Mouse (Mus musculus) erythroid progenitor cell, adult 5-6 weeks (primary cell): ENCODE measurements around the gene Pak7. TPM values are rescaled to one million over a fixed set of nuclear protein-coding genes. Genes with fewer than 3 reads are reported as not detected.

ENCODE experiments used
- ATAC-seq: replicated peaks from 2 replicates; pipeline ENCODE4 v1.8.0; 2016; ENCODE audit warnings: moderate number of reproducible peaks, mild to moderate bottlenecking, moderate TSS enrichment, inconsistent platforms; ENCODE audit not compliant: poor library complexity, low FRiP score, severe bottlenecking
- total RNA-seq, 2 experiments: library from RNA; stranded (forward) in 1 of 2; stranded (reverse) in 1 of 2; fragments of 150-400 nt in 1 of 2; fragments of 186-747, 209-891 nt in 1 of 2; gene quantifications; 2 replicates each; pipeline versions ENCODE4 v1.2.3 to v1.2.4; 2015 to 2017; ENCODE audit warnings: low replicate concordance in 2 of 2

The Pak7 gene
- total RNA-seq, 2 experiments from 2014 or later: 0.42 TPM; not detected in 1

- no peak for ATAC-seq
These were observed 156.5 kb downstream of the Pak7 start for GRCm38 (mm10) chr2:136231228-136231627.

GRCm38 (mm10) chr2:136204034-136204433 lies 183.7 kb downstream of the Pak7 start:
- no peak for ATAC-seq

GRCm38 (mm10) chr2:136175030-136175429 lies 212.7 kb downstream of the Pak7 start:
- no peak for ATAC-seq

DNA sequence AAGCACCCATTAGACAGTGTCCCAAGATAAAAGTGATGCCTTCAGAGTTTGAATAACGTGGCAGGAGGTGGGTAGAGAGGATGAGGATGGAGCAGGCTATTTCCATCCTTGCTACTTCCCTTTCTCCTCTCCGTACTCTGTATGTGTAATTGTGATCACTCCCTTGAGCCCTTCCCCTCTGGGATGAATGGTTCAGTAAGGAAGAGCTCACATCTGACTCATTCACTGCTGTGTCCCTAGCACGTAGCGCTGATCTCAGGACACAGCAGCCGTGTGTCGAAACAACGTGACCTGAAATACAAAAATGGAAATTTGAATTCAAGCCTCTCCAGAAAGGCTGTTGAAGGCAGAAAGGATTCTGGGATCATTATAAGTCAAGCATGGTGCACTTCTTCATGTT lies 237.0 kb downstream of the Pak7 start:
- ATAC-seq: no peak

DNA sequence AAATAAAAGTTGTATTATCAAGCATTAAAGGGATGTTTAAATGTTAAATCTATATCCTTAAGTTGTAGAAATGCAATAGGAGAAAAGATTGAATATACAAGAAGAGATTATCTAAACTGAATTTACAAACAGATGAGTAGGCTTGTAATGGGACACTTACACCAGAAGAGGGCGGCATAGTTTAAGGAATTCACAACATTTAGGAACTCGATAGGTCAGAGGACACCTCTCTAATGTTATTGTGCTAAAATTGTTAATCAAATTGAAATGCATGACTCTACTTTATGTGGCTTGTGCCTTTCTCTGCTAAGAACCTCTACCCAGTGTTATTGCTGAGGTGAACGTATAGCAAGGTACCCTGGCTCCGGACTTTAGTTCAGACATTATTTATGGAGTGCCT lies 238.2 kb downstream of the Pak7 start:
- ATAC-seq: no peak

DNA sequence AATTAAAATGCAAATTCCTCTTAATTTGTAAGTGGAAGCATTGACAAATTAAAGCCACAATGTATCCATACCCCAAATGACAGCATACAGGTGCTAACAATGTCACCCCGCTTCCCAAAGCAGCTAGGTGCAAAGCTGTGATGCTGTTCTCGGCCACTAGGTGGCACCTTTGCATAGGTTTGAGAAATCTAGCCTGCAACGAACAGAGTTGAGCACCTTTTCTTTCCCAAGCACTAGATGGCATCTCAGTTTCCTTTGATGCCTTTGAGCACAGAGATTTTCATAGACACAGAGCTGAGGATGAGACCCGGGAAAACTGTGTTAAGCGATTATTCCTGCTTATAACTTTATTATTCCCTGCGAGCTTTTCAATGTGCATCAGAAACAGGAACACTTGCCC lies 238.8 kb downstream of the Pak7 start:
- peak; percentile 60; the same call in 1 of the 2 replicates for ATAC-seq

DNA sequence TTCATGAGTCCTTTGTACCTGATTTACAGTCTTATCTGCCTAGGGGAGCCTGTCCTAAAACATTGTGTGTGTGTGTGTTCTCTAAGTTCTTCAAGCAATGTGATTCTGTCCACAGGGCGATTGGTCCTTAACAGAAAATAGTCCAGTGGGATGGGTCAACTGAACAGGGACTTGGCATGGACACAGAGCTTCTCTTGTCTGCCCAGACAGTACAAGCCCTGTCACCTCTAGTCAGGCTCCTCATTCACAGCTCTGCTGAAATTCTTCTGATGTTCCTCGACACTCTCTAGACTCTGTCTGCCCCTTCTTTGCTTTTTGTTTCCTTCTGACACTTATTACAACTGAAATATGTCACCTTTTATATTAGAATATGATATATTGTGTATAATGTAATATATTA lies 247.0 kb downstream of the Pak7 start:
- ATAC-seq: no peak

DNA sequence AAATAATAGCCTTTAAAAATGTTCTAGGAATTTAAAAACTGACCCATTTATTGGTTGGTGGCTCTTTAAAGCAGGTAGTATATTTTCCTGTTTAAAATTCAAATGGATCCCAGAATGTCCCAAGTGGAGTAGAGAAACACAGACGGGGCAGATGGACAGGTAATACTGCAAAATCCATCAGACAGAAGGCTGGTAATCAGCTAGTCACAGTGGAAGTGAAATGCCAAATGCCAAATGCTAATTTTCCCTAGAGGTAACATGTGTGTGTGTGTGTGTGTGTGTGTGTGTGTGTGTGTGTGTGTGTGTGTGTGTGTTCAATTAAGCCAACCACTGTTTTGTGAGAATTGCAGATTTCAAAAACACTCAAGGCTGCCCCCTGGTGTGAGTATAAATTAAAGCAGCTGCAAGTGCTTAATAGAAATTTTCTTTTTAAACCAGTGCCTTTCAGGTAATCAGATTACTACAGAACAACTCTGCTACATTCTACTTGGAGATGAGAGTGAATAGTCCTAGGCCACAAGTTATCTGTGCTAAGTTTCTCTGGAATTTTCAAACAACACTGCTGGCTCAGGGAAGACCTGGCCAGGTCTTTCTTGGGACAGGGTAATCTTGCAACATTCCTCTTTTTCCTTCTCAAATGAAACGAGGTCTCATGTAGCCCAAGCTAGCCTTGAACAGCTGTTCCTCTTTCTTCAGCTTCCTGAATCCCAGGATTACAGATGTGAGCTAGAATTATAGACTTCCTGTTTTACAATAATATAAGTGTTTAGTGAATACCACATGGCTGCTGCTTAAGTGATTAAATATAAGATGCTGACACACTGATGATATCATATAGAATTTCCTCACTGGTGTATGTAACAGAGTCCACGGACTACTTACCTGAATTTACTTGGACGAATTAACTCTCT lies 248.4 kb downstream of the Pak7 start:
- no peak for ATAC-seq

DNA sequence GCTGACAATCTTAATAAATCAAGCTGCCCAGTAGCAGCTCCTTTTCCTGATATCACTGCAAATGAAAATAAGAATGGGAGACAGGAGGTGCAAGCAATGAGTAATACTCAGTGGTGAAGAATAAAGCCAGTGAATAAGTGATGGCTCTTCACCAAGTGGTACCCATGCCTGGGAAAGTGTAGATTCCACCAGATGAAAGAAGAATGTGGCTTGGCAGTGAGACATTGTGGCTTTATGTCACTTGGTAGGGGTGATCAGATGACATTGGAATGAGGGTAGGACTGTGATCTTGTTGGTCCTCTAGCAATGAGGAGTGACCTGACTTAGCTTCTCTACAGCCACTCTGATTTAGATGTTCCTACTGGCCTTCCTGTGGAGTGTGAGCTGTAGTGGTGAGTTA lies 249.3 kb downstream of the Pak7 start:
- no peak for ATAC-seq

- no peak for ATAC-seq
These were observed 265.9 kb downstream of the Pak7 start for GRCm38 (mm10) chr2:136121867-136122266.

- ATAC-seq: no peak
These were observed 269.8 kb downstream of the Pak7 start for GRCm38 (mm10) chr2:136118006-136118405.

GRCm38 (mm10) chr2:136113374-136113773 lies 274.4 kb downstream of the Pak7 start:
- no peak for ATAC-seq

DNA sequence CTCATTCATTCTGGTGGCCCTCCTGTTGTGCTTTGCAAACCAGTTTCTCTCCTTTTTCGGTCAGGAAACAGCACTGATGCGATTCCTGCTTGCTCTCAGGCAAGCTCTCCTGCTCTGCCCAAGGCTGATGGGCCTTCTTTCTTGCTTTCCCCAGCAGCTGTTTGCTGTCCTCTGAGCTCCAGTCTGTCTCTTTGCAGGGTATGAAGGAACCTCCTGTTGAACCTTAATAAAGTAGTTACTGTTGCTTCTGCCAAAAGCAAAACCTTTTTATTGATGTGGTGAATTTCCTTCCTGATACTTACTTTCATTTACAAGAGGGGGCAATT lies 278.8 kb downstream of the Pak7 start:
- ATAC-seq: no peak

DNA sequence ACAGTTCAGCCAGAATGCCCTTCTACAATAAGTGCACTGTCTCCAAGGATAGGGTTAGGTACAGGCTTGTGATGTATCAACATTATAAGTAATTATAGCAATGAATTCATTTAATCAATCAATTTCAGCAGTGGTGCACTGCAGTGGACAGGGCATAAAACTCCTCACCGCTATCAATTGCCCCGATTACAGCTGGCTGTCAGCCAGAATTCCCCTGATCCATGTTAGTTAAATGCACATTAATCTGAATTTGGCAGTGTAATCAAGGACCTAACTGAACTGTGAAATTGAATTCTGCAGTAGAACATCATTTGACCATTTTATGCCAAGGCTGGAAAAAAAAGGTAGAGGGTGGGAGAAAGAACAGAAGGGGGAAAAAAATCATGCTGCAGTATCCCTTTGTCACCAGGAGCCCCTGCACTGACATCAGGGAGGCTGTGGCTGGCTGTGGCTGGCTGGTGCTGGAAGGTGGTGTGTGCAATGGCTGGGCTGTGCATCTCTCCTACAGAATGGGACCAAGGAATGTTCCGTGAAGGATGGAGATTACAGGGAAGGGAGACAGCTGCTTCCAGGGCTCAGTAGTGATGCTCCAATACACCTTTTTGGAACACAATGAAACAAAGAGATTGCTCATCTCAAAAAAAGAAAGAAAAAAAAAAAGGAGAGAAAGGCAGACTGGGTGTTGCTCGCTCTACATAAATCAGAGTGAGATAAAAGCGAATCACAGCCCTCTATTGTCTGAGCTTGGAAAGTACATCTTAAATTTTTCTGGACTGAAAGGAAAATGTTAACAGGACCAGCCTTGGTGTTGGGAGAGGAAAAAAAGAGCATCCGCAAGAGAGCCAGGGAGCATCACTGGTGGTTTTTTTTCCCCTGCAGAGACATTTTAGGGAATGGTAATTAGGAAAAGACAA lies 279.4 kb downstream of the Pak7 start:
- ATAC-seq: no peak

- no peak for ATAC-seq
These were observed 280.2 kb downstream of the Pak7 start for GRCm38 (mm10) chr2:136107597-136107996.

GRCm38 (mm10) chr2:136097143-136097542 lies 290.6 kb downstream of the Pak7 start:
- ATAC-seq: no peak

DNA sequence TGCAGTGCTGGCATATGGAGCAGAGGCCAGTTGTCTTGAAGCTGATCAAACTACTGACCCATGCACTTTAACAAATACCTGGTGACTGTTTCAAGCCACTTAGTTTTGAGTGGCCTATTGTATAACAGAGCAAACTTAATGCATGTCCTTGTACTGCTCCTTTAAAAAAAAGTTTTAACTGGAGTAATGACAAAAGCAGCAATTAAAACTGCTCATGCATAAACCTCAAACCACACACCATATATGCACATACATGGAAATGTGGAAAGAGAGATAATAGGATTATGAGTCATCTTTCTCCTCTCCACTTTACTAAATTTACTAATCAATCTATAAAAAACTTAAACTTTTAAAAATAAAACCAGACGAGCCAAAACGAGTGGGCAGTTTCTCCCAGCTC lies 291.8 kb downstream of the Pak7 start:
- no peak for ATAC-seq

DNA sequence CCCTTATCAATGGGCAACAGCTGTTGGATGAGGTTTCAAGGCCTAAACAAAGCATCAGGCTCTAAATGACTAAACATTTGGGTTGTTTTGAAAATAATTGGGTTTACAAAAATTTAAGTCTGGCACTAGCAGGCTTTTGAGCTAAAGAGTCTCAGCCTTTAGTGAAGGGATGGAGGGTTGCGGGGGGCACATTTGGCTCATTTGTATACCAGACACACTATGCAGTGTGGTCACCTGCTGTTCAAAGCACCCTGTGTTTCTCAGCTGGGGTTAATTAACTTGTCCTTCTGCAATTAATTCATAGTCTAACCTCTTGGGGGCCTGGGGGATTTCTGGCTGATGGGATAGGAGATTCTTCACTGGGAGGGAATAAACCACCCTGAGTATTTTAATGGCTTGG lies 323.4 kb downstream of the Pak7 start:
- ATAC-seq: no peak

- no peak for ATAC-seq
These were observed 328.6 kb downstream of the Pak7 start for GRCm38 (mm10) chr2:136059029-136059669.

DNA sequence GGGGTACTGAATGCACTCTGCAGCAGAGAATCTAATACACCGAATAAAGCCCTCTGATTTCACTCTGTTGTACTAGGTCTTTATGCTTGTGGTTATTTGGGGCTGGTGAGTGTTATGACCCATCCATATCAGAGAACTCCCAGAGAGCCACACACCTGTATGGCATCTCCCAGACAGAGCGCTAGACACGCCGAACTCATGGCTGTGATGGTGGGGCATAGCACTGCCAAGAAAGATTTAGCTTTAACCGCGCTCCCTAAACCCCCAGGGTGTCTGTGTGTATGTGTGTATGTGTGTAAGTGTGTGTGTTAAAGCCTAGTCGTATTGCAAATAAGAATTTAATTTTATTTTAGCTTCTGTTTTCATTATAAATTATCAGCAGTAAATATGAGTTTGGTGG lies 329.4 kb downstream of the Pak7 start:
- ATAC-seq: no peak
